Mouse (Mus musculus): Measurements from ENCODE around the gene Pptc7. TPM values are rescaled to one million over a fixed set of nuclear protein-coding genes. Genes with fewer than 3 reads are reported as not detected.

Gene Pptc7
- polyA plus RNA-seq (2015; fragmentation: Nextera tagmentation; extraction: Ambion mirVana): 8.0 and 8.3 TPM in 2 replicates

DNA sequence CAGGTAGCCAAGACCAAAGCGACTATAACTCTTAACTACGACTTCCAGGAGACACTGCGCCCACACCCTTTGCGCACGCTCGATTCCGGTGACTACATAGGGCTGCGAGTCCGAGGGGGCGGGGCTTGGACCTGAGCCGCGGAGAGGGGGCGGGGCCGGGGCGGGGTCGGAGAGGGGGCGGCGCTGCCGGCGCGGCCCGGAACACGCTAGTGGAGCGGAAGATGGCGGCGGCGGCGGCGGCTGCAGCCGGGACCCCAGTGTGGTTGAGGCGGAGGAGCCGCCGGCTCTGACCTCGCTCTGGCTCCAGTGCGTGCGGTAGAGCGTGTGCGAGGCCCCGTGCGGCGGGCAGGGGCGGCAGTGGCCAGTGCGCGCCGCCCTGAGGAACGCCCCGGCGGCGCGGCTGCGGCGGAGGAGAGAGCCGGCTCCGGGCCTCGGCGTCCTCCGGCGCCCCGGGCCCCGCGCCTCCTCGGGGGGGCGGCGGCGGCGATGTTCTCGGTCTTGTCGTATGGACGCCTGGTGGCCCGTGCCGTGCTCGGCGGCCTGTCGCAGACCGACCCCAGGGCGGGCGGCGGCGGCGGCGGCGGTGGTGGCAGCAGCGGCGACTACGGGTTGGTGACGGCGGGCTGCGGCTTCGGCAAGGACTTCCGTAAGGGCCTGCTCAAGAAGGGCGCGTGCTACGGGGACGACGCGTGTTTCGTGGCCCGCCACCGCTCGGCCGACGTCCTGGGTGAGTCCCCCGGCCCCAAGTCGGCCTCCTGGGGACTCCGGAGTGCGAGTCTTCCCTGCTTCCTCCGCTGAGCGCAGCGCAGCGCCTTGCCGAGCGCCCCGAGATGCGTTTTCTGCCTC is at the start of gene Pptc7:
TSS of gene Pptc7 (plus strand) at position 183 of the 846 bp plus-strand sequence.
- under 1% methylated on average over 98 of the region's 114 CpGs for WGBS
- peak within 1 kb of the TSS; percentile 99 for H3K4me2 ChIP-seq
- peak within 1 kb of the TSS; percentile 94 for H3K4me3 ChIP-seq
- H3K36me3 ChIP-seq: peaks cover 10% of the 10 kb centered on the region; the same call in 1 of the 2 replicates
- H3K9me3 ChIP-seq: no peaks in the 10 kb centered on the region
- H3K27me3 ChIP-seq: no peaks in the 10 kb centered on the region; the same call in 1 of the 2 replicates
- H3K9ac ChIP-seq: peak within 1 kb of the TSS; percentile 93
- H3K4me1 ChIP-seq (replicated peaks): peaks cover 27% of the 10 kb centered on the region
- H3K27ac ChIP-seq: peak within 1 kb of the TSS; percentile 94
- ATAC-seq (ENCODE audit: low FRiP score): peak; percentile 94

DNA sequence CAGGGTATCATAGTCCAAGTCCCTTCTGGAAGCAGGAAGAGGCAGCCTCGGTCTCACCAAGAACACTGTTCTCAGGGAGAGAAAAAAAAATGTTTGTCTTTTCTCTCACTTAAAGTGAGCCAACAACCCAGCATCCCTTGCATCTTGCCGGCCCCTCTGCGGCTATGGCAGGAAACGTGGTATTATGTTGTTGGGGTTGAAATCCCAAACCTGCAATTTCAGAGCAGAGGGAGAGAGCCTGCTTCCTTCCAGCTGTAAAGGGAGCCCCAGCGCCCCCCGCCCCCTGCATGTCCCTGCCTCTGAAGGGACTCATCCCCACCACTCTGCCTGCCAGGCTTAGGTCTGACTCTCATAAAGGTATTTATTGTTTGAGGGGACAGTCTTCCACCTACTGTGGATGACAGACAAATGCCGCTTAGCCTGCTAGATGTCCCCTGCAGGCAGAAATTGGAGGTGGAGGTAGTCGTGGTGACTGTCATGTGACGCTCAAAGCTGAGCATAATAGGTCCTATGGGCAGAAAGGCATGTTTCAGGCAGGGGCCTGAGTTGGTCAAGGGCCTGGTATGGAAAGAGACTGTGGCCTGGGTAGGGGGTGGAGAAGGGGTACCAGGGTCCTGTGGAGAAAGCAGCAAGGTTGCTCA is 48.8 kb upstream of the Pptc7 start:
- no peak overlapping the region for H3K4me2 ChIP-seq
- no peak overlapping the region for H3K27ac ChIP-seq
- no peaks in the 10 kb centered on the region for H3K9me3 ChIP-seq
- peaks cover 14% of the 10 kb centered on the region for H3K4me1 ChIP-seq (replicated peaks)
- 75% methylated on average over 9 of the region's 9 CpGs for WGBS
- no peaks in the 10 kb centered on the region for H3K27me3 ChIP-seq
- H3K4me3 ChIP-seq: no peak overlapping the region
- no peak for ATAC-seq (ENCODE audit: low FRiP score)
- peaks cover under 1% of the 10 kb centered on the region; the same call in 1 of the 2 replicates for H3K36me3 ChIP-seq
- peak overlapping the region; percentile 15; the same call in 1 of the 2 replicates for H3K9ac ChIP-seq

DNA sequence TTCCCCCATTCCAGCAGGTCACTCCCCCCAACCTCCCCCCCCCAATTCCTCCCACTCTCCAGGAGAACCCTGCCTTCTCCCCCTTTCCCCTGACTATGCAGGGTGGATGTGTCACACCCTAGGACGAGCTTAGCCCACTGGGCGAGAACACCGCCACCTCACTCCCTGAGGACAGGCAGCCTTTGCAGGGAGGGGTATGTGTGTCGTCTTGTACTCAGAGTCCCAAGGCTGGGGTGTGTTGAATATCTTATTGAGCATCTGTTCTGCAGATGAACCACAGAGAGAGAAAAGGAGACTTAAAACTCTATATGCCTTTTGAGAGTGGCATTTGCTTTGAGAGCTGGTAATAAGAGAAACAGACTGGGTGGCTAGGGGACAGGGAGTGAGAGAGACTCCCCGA is 47.0 kb upstream of the Pptc7 start:
- WGBS: 72% methylated on average over 5 of the region's 5 CpGs
- Histone ChIP-seq H3K4me3 (no peak overlapping the region), H3K9ac (no peak overlapping the region)

DNA sequence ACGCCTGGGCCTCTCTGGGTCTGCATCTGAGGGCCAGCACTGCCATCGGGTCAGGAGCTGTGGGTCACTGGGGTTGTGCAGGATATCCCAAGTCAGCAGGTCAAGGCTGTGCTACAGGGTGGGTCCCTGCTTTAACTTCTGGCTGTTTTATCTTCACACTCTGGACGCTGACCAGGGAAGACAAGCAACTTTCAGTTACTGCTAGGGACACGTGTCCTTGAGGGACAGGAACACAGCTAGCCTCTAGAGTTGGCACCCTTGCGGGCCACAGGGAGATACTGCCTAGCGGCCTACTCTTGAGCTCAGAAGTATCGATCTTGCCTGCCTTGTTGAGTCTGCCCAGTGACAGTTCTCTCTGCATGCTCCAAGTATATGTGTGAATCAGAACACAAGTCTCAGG is 44.5 kb upstream of the Pptc7 start:
- H3K9ac ChIP-seq: no peak overlapping the region
- no peak overlapping the region for H3K4me2 ChIP-seq
- WGBS: 88% methylated on average over 7 of the region's 7 CpGs
- no peaks in the 10 kb centered on the region for H3K9me3 ChIP-seq
- H3K36me3 ChIP-seq: peaks cover 23% of the 10 kb centered on the region
- no peaks in the 10 kb centered on the region for H3K27me3 ChIP-seq
- H3K4me3 ChIP-seq: no peak overlapping the region
- no peak overlapping the region for H3K27ac ChIP-seq
- H3K4me1 ChIP-seq (replicated peaks): peaks cover 19% of the 10 kb centered on the region
- no peak for ATAC-seq (ENCODE audit: low FRiP score)

More for the DNA sequence above, 47.0 kb upstream of the Pptc7 start:
- ATAC-seq (ENCODE audit: low FRiP score): no peak
- Histone ChIP-seq H3K4me2 (no peak overlapping the region), H3K9me3 (no peaks in the 10 kb centered on the region), H3K27ac (no peak overlapping the region), H3K36me3 (peaks cover 20% of the 10 kb centered on the region), H3K27me3 (no peaks in the 10 kb centered on the region), H3K4me1 (replicated peaks) (peaks cover 14% of the 10 kb centered on the region)

- H3K36me3 ChIP-seq: peaks cover 25% of the 10 kb centered on the region
- no peak overlapping the region for H3K4me2 ChIP-seq
- no peak for ATAC-seq (ENCODE audit: low FRiP score)
- no peak overlapping the region for H3K27ac ChIP-seq
- peaks cover 18% of the 10 kb centered on the region for H3K4me1 ChIP-seq (replicated peaks)
- H3K9ac ChIP-seq: no peak overlapping the region
- WGBS: 83% methylated on average over 11 of the region's 11 CpGs
- H3K9me3 ChIP-seq: no peaks in the 10 kb centered on the region
- H3K4me3 ChIP-seq: no peak overlapping the region
- H3K27me3 ChIP-seq: no peaks in the 10 kb centered on the region
These were observed 43.6 kb upstream of the Pptc7 start for GRCm38 (mm10) chr5:122240521-122240920.

- 69% methylated on average over 1 of the region's 1 CpGs for WGBS
- Histone ChIP-seq H3K27me3 (no peaks in the 10 kb centered on the region), H3K4me1 (replicated peaks) (peaks cover 16% of the 10 kb centered on the region), H3K9ac (no peak overlapping the region), H3K4me3 (no peak overlapping the region), H3K27ac (no peak overlapping the region), H3K9me3 (no peaks in the 10 kb centered on the region), H3K4me2 (no peak overlapping the region), H3K36me3 (peaks cover 30% of the 10 kb centered on the region)
- no peak for ATAC-seq (ENCODE audit: low FRiP score)
These were observed 43.2 kb upstream of the Pptc7 start for GRCm38 (mm10) chr5:122240989-122241388.

DNA sequence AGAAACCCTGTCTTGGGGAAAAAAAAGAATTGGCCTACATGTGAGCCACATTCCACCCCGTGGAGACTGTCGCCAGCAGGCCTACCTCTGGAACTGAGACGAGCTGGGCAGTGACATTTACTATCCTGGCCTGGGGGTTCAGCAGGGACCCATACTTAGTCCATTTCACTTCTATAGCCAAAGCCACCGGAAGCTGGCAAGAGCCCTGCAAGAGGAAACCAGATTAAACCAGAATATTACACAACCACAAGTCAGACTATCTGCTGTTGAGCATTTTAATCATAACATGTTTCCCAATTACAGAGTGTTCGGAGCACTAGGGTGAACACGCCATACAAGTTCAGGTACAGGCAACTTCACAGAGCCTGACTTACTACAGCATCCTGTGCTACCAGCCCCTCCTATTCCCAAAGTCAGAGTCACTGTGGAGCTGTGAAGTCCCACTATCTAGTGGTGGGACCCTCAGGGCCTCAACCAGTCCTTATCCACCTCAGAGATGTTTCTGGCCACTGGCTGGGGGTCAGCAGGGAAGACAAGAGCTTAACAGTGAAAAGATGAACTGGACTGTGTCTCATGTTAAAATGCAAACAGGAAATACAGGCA is 41.5 kb upstream of the Pptc7 start:
- no peak overlapping the region for H3K4me3 ChIP-seq
- no peaks in the 10 kb centered on the region for H3K9me3 ChIP-seq
- WGBS: 90% methylated on average over 6 of the region's 6 CpGs
- H3K4me1 ChIP-seq (replicated peaks): peaks cover 16% of the 10 kb centered on the region
- H3K9ac ChIP-seq: no peak overlapping the region
- peaks cover 46% of the 10 kb centered on the region for H3K36me3 ChIP-seq
- H3K4me2 ChIP-seq: no peak overlapping the region
- no peaks in the 10 kb centered on the region for H3K27me3 ChIP-seq
- no peak overlapping the region for H3K27ac ChIP-seq
- no peak for ATAC-seq (ENCODE audit: low FRiP score)

DNA sequence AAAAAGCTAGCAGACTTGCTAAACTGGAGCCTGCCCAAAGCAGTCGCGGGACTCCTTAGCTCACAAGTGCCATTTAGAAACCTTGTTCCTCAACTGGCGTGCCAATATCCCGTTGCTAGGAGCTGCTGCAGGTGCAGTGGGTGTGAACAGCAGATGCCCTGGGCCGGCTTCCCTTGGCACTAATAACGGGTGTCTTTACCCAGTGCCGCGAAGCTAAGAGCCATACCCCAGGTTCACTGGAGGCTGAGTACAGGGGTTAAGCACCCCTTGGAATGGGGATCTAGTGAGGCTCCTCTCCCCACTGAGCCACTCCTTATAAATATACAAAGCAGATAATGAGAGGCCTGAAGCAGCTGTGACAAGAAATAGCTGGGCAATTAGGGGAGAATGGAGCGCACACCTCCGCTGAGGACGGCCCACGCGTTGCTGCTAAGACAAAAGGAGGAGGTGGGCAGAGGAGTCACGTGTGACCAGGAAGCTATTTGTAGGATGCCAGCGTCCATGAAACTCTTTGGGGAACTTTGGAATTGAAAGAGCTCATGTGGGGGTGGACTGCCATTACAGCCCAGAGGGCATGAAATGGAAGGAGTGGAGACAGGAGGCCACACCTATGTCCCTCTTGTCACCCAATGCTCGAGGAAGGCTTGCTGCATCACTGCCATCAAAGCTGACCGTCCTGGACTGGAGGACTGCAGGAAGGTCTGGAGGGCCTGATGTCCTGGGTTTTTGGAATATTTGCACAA is 40.2 kb upstream of the Pptc7 start:
- no peak overlapping the region for H3K9ac ChIP-seq
- H3K27me3 ChIP-seq: no peaks in the 10 kb centered on the region
- no peak for ATAC-seq (ENCODE audit: low FRiP score)
- H3K9me3 ChIP-seq: no peaks in the 10 kb centered on the region
- no peak overlapping the region for H3K4me2 ChIP-seq
- H3K4me1 ChIP-seq (replicated peaks): peaks cover 16% of the 10 kb centered on the region
- H3K36me3 ChIP-seq: peaks cover 60% of the 10 kb centered on the region
- 72% methylated on average over 17 of the region's 17 CpGs for WGBS
- H3K27ac ChIP-seq: peak overlapping the region; percentile 62
- H3K4me3 ChIP-seq: no peak overlapping the region

- Histone ChIP-seq H3K9me3 (no peaks in the 10 kb centered on the region), H3K36me3 (peaks cover 69% of the 10 kb centered on the region), H3K9ac (no peak overlapping the region; the same call in 1 of the 2 replicates), H3K27ac (peak overlapping the region; percentile 48; the same call in 1 of the 2 replicates), H3K4me2 (no peak overlapping the region), H3K4me1 (replicated peaks) (peaks cover 16% of the 10 kb centered on the region), H3K4me3 (no peak overlapping the region), H3K27me3 (no peaks in the 10 kb centered on the region)
- 68% methylated on average over 3 of the region's 3 CpGs for WGBS
- no peak for ATAC-seq (ENCODE audit: low FRiP score)
These were observed 39.0 kb upstream of the Pptc7 start for GRCm38 (mm10) chr5:122245186-122245585.

DNA sequence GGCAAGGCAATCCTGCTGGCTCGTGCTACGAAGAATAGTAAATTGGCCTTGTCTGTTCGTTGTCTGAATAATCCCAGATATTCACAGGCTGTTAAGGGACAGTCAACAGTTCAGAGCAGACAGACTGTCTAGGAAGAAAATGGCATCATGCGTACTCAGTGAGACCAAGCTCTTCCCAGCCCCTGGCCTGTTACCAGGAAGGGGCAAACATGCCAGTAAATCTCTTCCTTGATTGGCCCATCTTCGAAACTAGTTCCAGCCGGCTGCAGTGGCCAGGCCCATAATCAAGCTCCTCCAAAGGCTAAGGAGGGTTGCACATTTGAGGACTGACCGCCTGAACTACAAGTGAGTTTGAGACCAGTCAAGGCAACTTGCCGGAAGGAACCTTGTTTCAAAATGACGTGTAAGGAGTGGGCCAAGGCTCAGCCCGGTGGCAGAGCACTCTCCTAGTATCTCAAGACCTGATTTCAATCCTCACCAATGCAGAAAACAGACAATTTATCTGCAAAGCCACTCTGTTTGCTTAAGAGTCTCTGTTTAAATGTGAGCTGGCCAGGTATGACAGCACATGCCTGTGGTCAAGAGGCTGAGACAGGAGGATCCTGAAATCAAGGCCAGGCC is 37.5 kb upstream of the Pptc7 start:
- Histone ChIP-seq H3K36me3 (peaks cover 70% of the 10 kb centered on the region), H3K4me3 (no peak overlapping the region), H3K27ac (no peak overlapping the region), H3K9me3 (no peaks in the 10 kb centered on the region), H3K4me2 (no peak overlapping the region), H3K9ac (no peak overlapping the region), H3K27me3 (no peaks in the 10 kb centered on the region), H3K4me1 (replicated peaks) (peaks cover 16% of the 10 kb centered on the region)
- 91% methylated on average over 10 of the region's 10 CpGs for WGBS
- no peak for ATAC-seq (ENCODE audit: low FRiP score)

- ATAC-seq (ENCODE audit: low FRiP score): no peak
- Histone ChIP-seq H3K36me3 (peaks cover 67% of the 10 kb centered on the region), H3K9ac (no peak overlapping the region), H3K4me3 (no peak overlapping the region), H3K4me1 (replicated peaks) (peaks cover 20% of the 10 kb centered on the region), H3K4me2 (no peak overlapping the region), H3K9me3 (no peaks in the 10 kb centered on the region), H3K27ac (no peak overlapping the region), H3K27me3 (no peaks in the 10 kb centered on the region)
- 90% methylated on average over 11 of the region's 11 CpGs for WGBS
These were observed 36.6 kb upstream of the Pptc7 start for GRCm38 (mm10) chr5:122247529-122247928.

Data from hindbrain, embryonic 13.5 days (tissue).